Mouse (Mus musculus) G1E (cell line): ENCODE data around the gene Serpina1e. TPM values are rescaled to one million over a fixed set of nuclear protein-coding genes. Genes with fewer than 3 reads are reported as not detected.
A peak's percentile ranks its signal among the peaks of the same experiment; 100 is the strongest.

ENCODE experiments used
- ATAC-seq: 2 replicates; pipeline ENCODE4 v1.8.0; 2016; ENCODE audit warnings: mild to moderate bottlenecking; ENCODE audit not compliant: insufficient number of reproducible peaks, poor library complexity, low FRiP score, severe bottlenecking; ENCODE audit errors: extremely low read depth
- DNase-seq: peaks from one replicate; pipeline ENCODE4 v3.0.0; 2012; ENCODE audit warnings: low spot score
- H3K27me3 ChIP-seq: 2 replicates; pipeline ENCODE4 v1.6.1; 2012; ENCODE audit warnings: mild to moderate bottlenecking, low read length, inconsistent platforms; ENCODE audit not compliant: insufficient read depth
- H3K36me3 ChIP-seq: replicated peaks from 2 replicates; pipeline ENCODE3; 2012; ENCODE audit warnings: mild to moderate bottlenecking, inconsistent platforms
- H3K4me1 ChIP-seq: 2 replicates; pipeline ENCODE4 v1.6.1; 2012; ENCODE audit warnings: low read depth, low read length, inconsistent platforms, mixed read lengths; ENCODE audit not compliant: insufficient read depth
- H3K4me3 ChIP-seq: 2 replicates; pipeline ENCODE4 v1.5.1; 2012; ENCODE audit warnings: low read depth, mild to moderate bottlenecking, inconsistent platforms, low read length, moderate library complexity, mixed read lengths
- H3K9me3 ChIP-seq: replicated peaks from 2 replicates; pipeline ENCODE4 v1.6.1; 2012; ENCODE audit warnings: inconsistent platforms
- CTCF ChIP-seq: IDR thresholded peaks from 2 replicates; pipeline ENCODE4 v1.5.1; 2012; ENCODE audit warnings: low read depth, low read length, inconsistent platforms, mixed read lengths
- GATA1 ChIP-seq: IDR thresholded peaks from 2 replicates; pipeline ENCODE4 v1.6.1; 2012; ENCODE audit warnings: borderline replicate concordance, low read length, inconsistent platforms, mixed read lengths
- GATA2 ChIP-seq: IDR thresholded peaks from 2 replicates; pipeline ENCODE4 v1.6.1; 2012; ENCODE audit warnings: low read depth, low read length, inconsistent platforms, borderline replicate concordance
- POLR2AphosphoS5 ChIP-seq: IDR thresholded peaks from 2 replicates; pipeline ENCODE4 v1.6.1; 2012; ENCODE audit warnings: low read depth, low read length, inconsistent platforms; ENCODE audit not compliant: insufficient replicate concordance
- TAL1 ChIP-seq: conservative IDR thresholded peaks from 2 replicates; pipeline ENCODE4 v1.6.1; 2012; ENCODE audit warnings: low read depth, low read length, inconsistent platforms, mixed read lengths
- polyA plus RNA-seq: library from polyadenylated mRNA; stranded (reverse); fragments of >175 nt; gene quantifications from 2 replicates; pipeline ENCODE4 v1.2.3, GENCODE M21; 2012
- total RNA-seq, 2 experiments: library from RNA; stranded (forward) in 1 of 2; stranded (reverse) in 1 of 2; fragments of 200-1000 nt in 1 of 2; fragments of >200 nt in 1 of 2; fragmentation: Nextera tagmentation in 1 of 2; gene quantifications; 2 replicates each; pipeline ENCODE4 v1.2.3; 2014 to 2017

Gene Serpina1e
- total and polyA plus RNA-seq, 3 experiments, result not detected

- no peaks in the 10 kb centered on the region for H3K4me1 ChIP-seq
- no peak overlapping the region for H3K4me3 ChIP-seq
Measured at GRCm38 (mm10) chr12:103996513-103996912, 37.7 kb upstream of the Serpina1e start.

GRCm38 (mm10) chr12:103995292-103996072 lies 36.7 kb upstream of the Serpina1e start:
- H3K4me1 ChIP-seq, result no peaks in the 10 kb centered on the region
- H3K36me3 ChIP-seq, result no peaks in the 10 kb centered on the region
- TF ChIP-seq POLR2AphosphoS5, result no peak
- peak; percentile 53 for TF ChIP-seq CTCF
- ATAC-seq (no peak), DNase-seq (no peak)
- H3K27me3 ChIP-seq, result no peaks in the 10 kb centered on the region
- no peak overlapping the region for H3K4me3 ChIP-seq
- H3K9me3 ChIP-seq, result peaks cover 75% of the 10 kb centered on the region

More at GRCm38 (mm10) chr12:103996513-103996912, 37.7 kb upstream of the Serpina1e start:
- H3K36me3 ChIP-seq, result no peaks in the 10 kb centered on the region
- no peak for ATAC-seq
- peaks cover 83% of the 10 kb centered on the region for H3K9me3 ChIP-seq
- H3K27me3 ChIP-seq, result no peaks in the 10 kb centered on the region
- no peak for DNase-seq
- TF ChIP-seq TAL1, result no peak
- no peak for TF ChIP-seq POLR2AphosphoS5
- no peak for TF ChIP-seq CTCF
- TF ChIP-seq GATA2, result no peak
- no peak for TF ChIP-seq GATA1

GRCm38 (mm10) chr12:103992945-103993344 lies 34.2 kb upstream of the Serpina1e start:
- DNase-seq (no peak), ATAC-seq (no peak)
- Histone ChIP-seq H3K36me3 (no peaks in the 10 kb centered on the region), H3K27me3 (no peaks in the 10 kb centered on the region), H3K9me3 (peaks cover 84% of the 10 kb centered on the region), H3K4me3 (no peak overlapping the region), H3K4me1 (no peaks in the 10 kb centered on the region)
- no peak for TF ChIP-seq POLR2AphosphoS5

GRCm38 (mm10) chr12:103989857-103990256 lies 31.1 kb upstream of the Serpina1e start, which contains the start of gene Serpina11:
Gene Serpina11 (minus strand): TSS chr12:103989957.
- DNase-seq (no peak), ATAC-seq (no peak)
- no peaks in the 10 kb centered on the region for H3K36me3 ChIP-seq
- no peaks in the 10 kb centered on the region for H3K4me1 ChIP-seq
- H3K9me3 ChIP-seq, result peaks cover 79% of the 10 kb centered on the region
- H3K4me3 ChIP-seq, result no peak within 1 kb of the TSS
- H3K27me3 ChIP-seq, result no peaks in the 10 kb centered on the region
- no peak for TF ChIP-seq CTCF
- TF ChIP-seq GATA1, result no peak
- no peak for TF ChIP-seq POLR2AphosphoS5
- TF ChIP-seq GATA2, result no peak
- TF ChIP-seq TAL1, result no peak

GRCm38 (mm10) chr12:103989514-103989767 lies 30.7 kb upstream of the Serpina1e start:
- H3K27me3 ChIP-seq, result no peaks in the 10 kb centered on the region; the same call in 1 of the 2 replicates
- no peak overlapping the region for H3K4me3 ChIP-seq
- H3K9me3 ChIP-seq, result peaks cover 80% of the 10 kb centered on the region
- H3K36me3 ChIP-seq, result no peaks in the 10 kb centered on the region
- no peaks in the 10 kb centered on the region for H3K4me1 ChIP-seq
- DNase-seq (no peak), ATAC-seq (no peak)
- no peak for TF ChIP-seq POLR2AphosphoS5
- TF ChIP-seq GATA2, result no peak
- no peak for TF ChIP-seq GATA1
- no peak for TF ChIP-seq CTCF
- no peak for TF ChIP-seq TAL1

- H3K9me3 ChIP-seq, result peaks cover 79% of the 10 kb centered on the region
- no peaks in the 10 kb centered on the region; the same call in 1 of the 2 replicates for H3K27me3 ChIP-seq
- H3K36me3 ChIP-seq, result no peaks in the 10 kb centered on the region
- ATAC-seq (no peak), DNase-seq (no peak)
- TF ChIP-seq CTCF (no peak), TAL1 (no peak), GATA2 (no peak), POLR2AphosphoS5 (no peak), GATA1 (no peak)
- no peak overlapping the region for H3K4me3 ChIP-seq
- H3K4me1 ChIP-seq, result no peaks in the 10 kb centered on the region
Measured at GRCm38 (mm10) chr12:103988754-103989513, 30.2 kb upstream of the Serpina1e start.
